Mouse (Mus musculus): ENCODE results near the gene Fam227b. TPM values are rescaled to one million over a fixed set of nuclear protein-coding genes. Genes with fewer than 3 reads are reported as not detected.

Gene Fam227b
- polyA plus RNA-seq, 1 experiment from 2014 or later = not detected

GRCm38 (mm10) chr2:126062876-126063275 is 88.9 kb downstream of the Fam227b start:
- WGBS = 54% methylated on average over 7 of the region's 7 CpGs
- no peaks in the 10 kb centered on the region for H3K36me3 ChIP-seq (ENCODE audit: insufficient read depth)
- H3K4me1 ChIP-seq (ENCODE audit: insufficient read depth) = peaks cover 3% of the 10 kb centered on the region; the same call in 1 of the 2 replicates
- H3K27me3 ChIP-seq (ENCODE audit: insufficient read depth, low read length) = no peaks in the 10 kb centered on the region
- H3K4me2 ChIP-seq = no peak overlapping the region
- no peak for ATAC-seq (ENCODE audit: insufficient read depth)
- no peak overlapping the region for H3K9ac ChIP-seq
- no peak for TF ChIP-seq CTCF (IDR thresholded peaks at IDR 0.05; ENCODE audit: low read depth)
- no peak overlapping the region for H3K27ac ChIP-seq (ENCODE audit: low read depth)
- no peak overlapping the region for H3K4me3 ChIP-seq (ENCODE audit: low read depth, low read length)
- no peaks in the 10 kb centered on the region for H3K9me3 ChIP-seq (ENCODE audit: low read depth, low read length)
- no peak for DNase-seq

DNA sequence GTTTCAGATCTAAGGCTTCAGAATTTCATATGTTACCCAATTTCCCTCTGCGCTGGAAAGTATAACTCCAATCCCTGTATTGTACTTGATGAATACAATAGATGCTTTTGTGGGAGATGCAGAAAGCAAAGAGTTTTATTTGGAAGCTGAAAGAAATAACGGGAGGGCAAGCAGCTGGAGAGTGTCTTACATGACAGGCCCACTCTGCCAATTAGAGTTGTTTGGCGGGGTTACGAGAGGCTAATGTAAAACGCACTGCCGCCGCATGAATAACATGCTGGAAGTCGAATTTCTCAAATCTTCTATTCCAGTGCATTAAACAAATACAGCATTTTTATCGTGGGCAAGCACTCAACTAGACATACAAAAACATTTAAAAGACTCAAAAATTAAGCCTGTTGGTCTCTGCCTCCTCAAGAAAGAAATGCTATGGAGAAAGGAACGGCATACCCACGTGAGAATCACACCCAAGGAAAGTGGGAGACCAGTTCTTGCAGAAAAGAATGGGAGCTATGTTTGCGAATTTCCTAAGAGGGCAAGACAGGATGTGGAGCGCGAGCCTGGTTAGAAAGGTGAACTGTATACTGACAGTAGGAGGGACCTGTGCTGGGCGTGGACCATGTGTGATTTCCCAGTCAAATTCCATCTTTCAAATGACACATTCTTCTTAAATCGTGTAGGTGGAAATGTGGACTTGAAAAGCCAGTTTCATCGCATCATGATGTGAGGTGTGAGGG is 90.6 kb downstream of the Fam227b start:
- Histone ChIP-seq H3K9ac (no peak overlapping the region), H3K27me3 (ENCODE audit: insufficient read depth, low read length) (no peaks in the 10 kb centered on the region), H3K4me2 (no peak overlapping the region), H3K9me3 (ENCODE audit: low read depth, low read length) (no peaks in the 10 kb centered on the region), H3K36me3 (ENCODE audit: insufficient read depth) (no peaks in the 10 kb centered on the region), H3K4me3 (ENCODE audit: low read depth, low read length) (no peak overlapping the region), H3K27ac (ENCODE audit: low read depth) (peak overlapping the region; percentile 3), H3K4me1 (ENCODE audit: insufficient read depth) (peaks cover 3% of the 10 kb centered on the region; the same call in 1 of the 2 replicates)
- WGBS = 51% methylated on average over 17 of the region's 17 CpGs
- peak; percentile 81 for DNase-seq
- TF ChIP-seq CTCF (IDR thresholded peaks at IDR 0.05; ENCODE audit: low read depth) = no peak
- peak; percentile 80; the same call in 1 of the 2 replicates for ATAC-seq (ENCODE audit: insufficient read depth)

GRCm38 (mm10) chr2:126060595-126060994 is 91.2 kb downstream of the Fam227b start:
- H3K27ac ChIP-seq (ENCODE audit: low read depth) = peak overlapping the region; percentile 3
- peak; percentile 74 for DNase-seq
- H3K4me3 ChIP-seq (ENCODE audit: low read depth, low read length) = no peak overlapping the region
- H3K9me3 ChIP-seq (ENCODE audit: low read depth, low read length) = no peaks in the 10 kb centered on the region
- peaks cover 3% of the 10 kb centered on the region; the same call in 1 of the 2 replicates for H3K4me1 ChIP-seq (ENCODE audit: insufficient read depth)
- no peak overlapping the region for H3K9ac ChIP-seq
- WGBS = 41% methylated on average over 4 of the region's 4 CpGs
- no peaks in the 10 kb centered on the region for H3K36me3 ChIP-seq (ENCODE audit: insufficient read depth)
- peak; percentile 78 for ATAC-seq (ENCODE audit: insufficient read depth)
- no peak overlapping the region for H3K4me2 ChIP-seq
- no peak for TF ChIP-seq CTCF (IDR thresholded peaks at IDR 0.05; ENCODE audit: low read depth)
- no peaks in the 10 kb centered on the region for H3K27me3 ChIP-seq (ENCODE audit: insufficient read depth, low read length)

DNA sequence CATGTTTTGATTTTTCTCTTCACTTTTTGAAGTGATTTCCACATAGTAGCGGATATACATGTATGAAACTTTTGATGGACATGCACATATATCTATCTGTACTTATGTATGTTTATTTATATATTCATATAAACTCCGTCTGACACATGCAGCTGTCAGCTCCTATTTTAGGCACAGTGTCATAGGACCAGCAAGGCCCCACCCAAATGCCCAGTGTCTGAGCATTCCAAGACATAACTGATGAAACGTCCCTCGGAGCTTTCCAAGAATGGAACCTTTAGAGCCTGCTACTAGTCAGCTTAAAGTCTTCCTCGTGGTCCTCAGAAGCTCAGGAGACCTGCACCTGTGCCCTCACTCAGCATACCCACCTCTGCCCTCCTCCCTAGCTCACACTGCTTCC is 98.1 kb downstream of the Fam227b start:
- 42% methylated on average over 5 of the region's 5 CpGs for WGBS
- Histone ChIP-seq H3K4me1 (ENCODE audit: insufficient read depth) (no peaks in the 10 kb centered on the region), H3K36me3 (ENCODE audit: insufficient read depth) (no peaks in the 10 kb centered on the region), H3K4me2 (no peak overlapping the region), H3K9ac (no peak overlapping the region), H3K9me3 (ENCODE audit: low read depth, low read length) (no peaks in the 10 kb centered on the region), H3K27ac (ENCODE audit: low read depth) (no peak overlapping the region), H3K27me3 (ENCODE audit: insufficient read depth, low read length) (no peaks in the 10 kb centered on the region), H3K4me3 (ENCODE audit: low read depth, low read length) (no peak overlapping the region)
- no peak for TF ChIP-seq CTCF (IDR thresholded peaks at IDR 0.05; ENCODE audit: low read depth)
- no peak; the same call in 1 of the 2 replicates for ATAC-seq (ENCODE audit: insufficient read depth)
- no peak for DNase-seq

- no peak overlapping the region for H3K4me2 ChIP-seq
- 21% methylated on average over 6 of the region's 6 CpGs for WGBS
These were observed 98.9 kb downstream of the Fam227b start for GRCm38 (mm10) chr2:126052749-126053557.

GRCm38 (mm10) chr2:126045621-126046020 is 106.2 kb downstream of the Fam227b start:
- H3K36me3 ChIP-seq (ENCODE audit: insufficient read depth) = no peaks in the 10 kb centered on the region
- no peak overlapping the region for H3K9ac ChIP-seq
- 78% methylated on average over 5 of the region's 5 CpGs for WGBS
- H3K4me3 ChIP-seq (ENCODE audit: low read depth, low read length) = no peak overlapping the region
- H3K9me3 ChIP-seq (ENCODE audit: low read depth, low read length) = no peaks in the 10 kb centered on the region
- TF ChIP-seq CTCF (IDR thresholded peaks at IDR 0.05; ENCODE audit: low read depth) = no peak
- ATAC-seq (ENCODE audit: insufficient read depth) (no peak), DNase-seq (no peak)
- H3K4me2 ChIP-seq = no peak overlapping the region
- H3K27me3 ChIP-seq (ENCODE audit: insufficient read depth, low read length) = no peaks in the 10 kb centered on the region
- H3K27ac ChIP-seq (ENCODE audit: low read depth) = no peak overlapping the region
- no peaks in the 10 kb centered on the region for H3K4me1 ChIP-seq (ENCODE audit: insufficient read depth)

More at GRCm38 (mm10) chr2:126052749-126053557, 98.9 kb downstream of the Fam227b start:
- H3K9ac ChIP-seq = no peak overlapping the region
- no peaks in the 10 kb centered on the region for H3K9me3 ChIP-seq (ENCODE audit: low read depth, low read length)
- H3K36me3 ChIP-seq (ENCODE audit: insufficient read depth) = no peaks in the 10 kb centered on the region
- no peak for TF ChIP-seq CTCF (IDR thresholded peaks at IDR 0.05; ENCODE audit: low read depth)
- H3K4me3 ChIP-seq (ENCODE audit: low read depth, low read length) = no peak overlapping the region
- no peaks in the 10 kb centered on the region for H3K4me1 ChIP-seq (ENCODE audit: insufficient read depth)
- H3K27me3 ChIP-seq (ENCODE audit: insufficient read depth, low read length) = no peaks in the 10 kb centered on the region
- no peak overlapping the region for H3K27ac ChIP-seq (ENCODE audit: low read depth)
- no peak for DNase-seq
- ATAC-seq (ENCODE audit: insufficient read depth) = peak; percentile 62

DNA sequence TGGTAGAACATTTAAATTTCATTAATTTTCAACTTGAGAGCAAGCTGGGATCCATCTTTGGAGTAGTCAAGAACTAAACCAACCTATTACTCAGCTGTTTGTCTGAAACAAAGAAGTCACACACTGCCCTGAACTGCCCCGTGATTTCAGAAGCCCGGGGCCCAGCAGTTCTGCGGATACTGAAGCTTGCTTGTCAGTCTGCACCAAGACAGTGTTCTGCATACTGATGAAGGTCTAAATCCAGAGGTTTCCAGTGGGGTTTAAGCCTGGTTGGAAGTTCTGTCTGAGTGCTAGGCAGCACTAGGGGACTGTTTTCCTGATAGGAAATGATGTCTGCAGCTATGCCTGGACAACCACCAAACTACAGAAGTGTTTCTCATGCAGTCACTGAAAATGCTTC is 109.1 kb downstream of the Fam227b start:
- 64% methylated on average over 3 of the region's 3 CpGs for WGBS
- H3K4me3 ChIP-seq (ENCODE audit: low read depth, low read length) = no peak overlapping the region
- no peaks in the 10 kb centered on the region for H3K36me3 ChIP-seq (ENCODE audit: insufficient read depth)
- no peaks in the 10 kb centered on the region for H3K4me1 ChIP-seq (ENCODE audit: insufficient read depth)
- no peak for TF ChIP-seq CTCF (IDR thresholded peaks at IDR 0.05; ENCODE audit: low read depth)
- H3K4me2 ChIP-seq = no peak overlapping the region
- DNase-seq = no peak
- ATAC-seq (ENCODE audit: insufficient read depth) = no peak
- no peaks in the 10 kb centered on the region for H3K9me3 ChIP-seq (ENCODE audit: low read depth, low read length)
- H3K9ac ChIP-seq = no peak overlapping the region
- no peaks in the 10 kb centered on the region for H3K27me3 ChIP-seq (ENCODE audit: insufficient read depth, low read length)
- H3K27ac ChIP-seq (ENCODE audit: low read depth) = no peak overlapping the region
